Mouse (Mus musculus) liver, postnatal 0 days (tissue): ENCODE results near the gene Cwc25. TPM values are rescaled to one million over a fixed set of nuclear protein-coding genes. Genes with fewer than 3 reads are reported as not detected.

Experiments used
- ATAC-seq: fragments of 200-750 bp; cut with Nextera tagmentation; 2 replicates; pipeline ENCODE4 v1.8.0; 2017; ENCODE audit warnings: mild to moderate bottlenecking, moderate library complexity
- DNase-seq: peaks from one replicate; pipeline ENCODE4 v3.0.0-alpha.2; 2016
- H3K27ac ChIP-seq: fragments of 300-500 bp; sonication (generic); 2 replicates; pipeline ENCODE4 v1.5.1; 2014; ENCODE audit warnings: antibody characterized with exemption, moderate library complexity, mild to moderate bottlenecking, low read depth
- H3K27me3 ChIP-seq: fragments of 300-500 bp; sonication (generic); 2 replicates; pipeline ENCODE4 v1.6.1; 2014; ENCODE audit warnings: low read length, control low read depth, mixed read lengths; ENCODE audit not compliant: insufficient read depth
- H3K36me3 ChIP-seq: fragments of 300-500 bp; sonication (generic); replicated peaks from 2 replicates; pipeline ENCODE4 v1.6.1; 2014; ENCODE audit warnings: mild to moderate bottlenecking, control low read depth, low read length, moderate library complexity, mixed read lengths; ENCODE audit not compliant: insufficient read depth
- H3K4me1 ChIP-seq: fragments of 300-500 bp; sonication (generic); 2 replicates; pipeline ENCODE4 v1.6.1; 2014; ENCODE audit warnings: antibody characterized with exemption, mild to moderate bottlenecking, control low read depth; ENCODE audit not compliant: insufficient read depth
- H3K4me2 ChIP-seq: fragments of 300-500 bp; sonication (generic); 2 replicates; pipeline ENCODE4 v1.6.1; 2014; ENCODE audit warnings: low read depth, mild to moderate bottlenecking, low read length, moderate library complexity, mixed read lengths
- H3K4me3 ChIP-seq: fragments of 300-500 bp; sonication (generic); 2 replicates; pipeline ENCODE4 v1.5.1; 2014; ENCODE audit warnings: low read depth, low read length
- H3K9ac ChIP-seq: fragments of 300-500 bp; sonication (generic); replicated peaks from 2 replicates; pipeline ENCODE4 v1.6.1; 2014; ENCODE audit warnings: mild to moderate bottlenecking, moderate library complexity
- H3K9me3 ChIP-seq: fragments of 300-500 bp; sonication (generic); 2 replicates; pipeline ENCODE4 v1.6.1; 2016; ENCODE audit warnings: mild to moderate bottlenecking, control low read depth, low read length, mixed read lengths
- CTCF ChIP-seq: sonication (generic); IDR thresholded peaks from 2 replicates; pipeline ENCODE4 v1.5.1; 2016; ENCODE audit warnings: antibody characterized with exemption, low read depth
- EP300 ChIP-seq: IDR thresholded peaks from 2 replicates; pipeline ENCODE4 v1.6.1; 2016; ENCODE audit warnings: antibody characterized with exemption, low read depth, mild to moderate bottlenecking
- WGBS: fragments of 180-500 bp; shearing (Covaris S2); extraction: QIAGEN DNeasy Blood & Tissue Kit; methylation state at CpG from one replicate; pipeline ENCODE4 v1.1.7; 2014; ENCODE audit not compliant: insufficient replicate concordance; 5-methylcytosine and 5-hydroxymethylcytosine counted together
- polyA plus RNA-seq: library from polyadenylated mRNA; unstranded; fragments of >200 nt; fragmentation: Nextera tagmentation; extraction: Ambion mirVana; gene quantifications from 2 replicates; pipeline ENCODE4 v1.2.1, GENCODE M21; 2015

Gene Cwc25
- polyA plus RNA-seq, 1 experiment from 2014 or later, result 5.8 TPM

GRCm38 (mm10) chr11:97778918-97779317 lies 12.6 kb upstream of the Cwc25 start:
- DNase-seq, result no peak
- 76% methylated on average over 1 of the region's 1 CpGs for WGBS
- Histone ChIP-seq H3K36me3 (peaks cover 43% of the 10 kb centered on the region), H3K4me2 (no peak overlapping the region), H3K9ac (no peak overlapping the region), H3K9me3 (no peaks in the 10 kb centered on the region), H3K4me1 (peaks cover 10% of the 10 kb centered on the region), H3K4me3 (no peak overlapping the region), H3K27me3 (no peaks in the 10 kb centered on the region), H3K27ac (no peak overlapping the region)
- no peak for ATAC-seq
- TF ChIP-seq CTCF, result no peak
- TF ChIP-seq EP300, result no peak

- ATAC-seq (no peak; the same call in 1 of the 2 replicates), DNase-seq (peak; percentile 40)
- H3K36me3 ChIP-seq, result peaks cover 43% of the 10 kb centered on the region
- no peak overlapping the region for H3K27ac ChIP-seq
- H3K9me3 ChIP-seq, result no peaks in the 10 kb centered on the region
- no peak overlapping the region for H3K9ac ChIP-seq
- no peaks in the 10 kb centered on the region for H3K27me3 ChIP-seq
- peak; percentile 53 for TF ChIP-seq CTCF
- TF ChIP-seq EP300, result no peak
- H3K4me2 ChIP-seq, result no peak overlapping the region
- no peak overlapping the region for H3K4me3 ChIP-seq
- WGBS, result 49% methylated on average over 2 of the region's 2 CpGs
- peaks cover 10% of the 10 kb centered on the region for H3K4me1 ChIP-seq
Observed at GRCm38 (mm10) chr11:97777129-97777529, 10.8 kb upstream of the Cwc25 start.

DNA sequence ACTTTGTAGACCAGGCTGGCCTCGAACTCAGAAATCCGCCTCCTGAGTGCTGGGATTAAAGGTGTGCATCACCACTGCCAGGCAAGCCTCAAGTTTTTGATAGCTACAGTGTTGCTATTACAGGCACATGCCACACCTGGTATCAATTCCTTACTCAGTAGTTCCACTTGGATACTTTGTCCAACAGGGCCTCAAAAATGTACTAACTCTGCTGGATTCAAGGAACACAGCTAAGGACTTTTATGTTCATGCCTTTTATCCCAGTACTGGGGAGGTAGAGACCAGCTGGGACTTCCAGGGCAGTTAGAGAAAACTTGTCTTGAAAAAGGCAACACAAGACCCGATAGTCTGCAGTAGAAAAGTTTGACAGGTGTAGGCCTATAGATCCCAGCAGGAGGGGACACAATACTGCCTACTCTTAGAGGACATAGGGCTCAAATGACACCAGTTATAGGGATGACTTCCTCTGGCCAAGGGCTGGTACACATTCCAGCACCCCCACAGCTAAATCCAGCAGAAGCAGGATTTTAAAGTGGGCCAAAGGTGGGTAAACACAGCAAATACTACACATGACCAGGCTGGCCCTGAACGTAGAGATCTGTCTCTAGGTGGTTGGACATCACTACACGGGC lies 10.3 kb upstream of the Cwc25 start:
- ATAC-seq, result peak; percentile 61
- 75% methylated on average over 5 of the region's 5 CpGs for WGBS
- H3K4me3 ChIP-seq, result no peak overlapping the region
- no peak for TF ChIP-seq CTCF
- no peak for TF ChIP-seq EP300
- no peak overlapping the region for H3K4me2 ChIP-seq
- H3K4me1 ChIP-seq, result peaks cover 10% of the 10 kb centered on the region
- H3K9ac ChIP-seq, result no peak overlapping the region
- H3K27me3 ChIP-seq, result no peaks in the 10 kb centered on the region
- H3K27ac ChIP-seq, result peak overlapping the region; percentile 44
- peak; percentile 31 for DNase-seq
- H3K36me3 ChIP-seq, result peaks cover 43% of the 10 kb centered on the region
- H3K9me3 ChIP-seq, result no peaks in the 10 kb centered on the region

- Histone ChIP-seq H3K9ac (no peak within 1 kb of the TSS), H3K27ac (peak within 1 kb of the TSS; percentile 44), H3K36me3 (peaks cover 43% of the 10 kb centered on the region), H3K9me3 (no peaks in the 10 kb centered on the region), H3K4me2 (no peak within 1 kb of the TSS), H3K27me3 (no peaks in the 10 kb centered on the region), H3K4me1 (peaks cover 9% of the 10 kb centered on the region), H3K4me3 (no peak within 1 kb of the TSS)
- ATAC-seq, result no peak
- TF ChIP-seq CTCF (no peak), EP300 (no peak)
- no peak for DNase-seq
- 57% methylated on average over 17 of the region's 17 CpGs for WGBS
Observed at GRCm38 (mm10) chr11:97775808-97776496, 9.6 kb upstream of the Cwc25 start, which contains the start of gene 1700001P01Rik. TSS of gene 1700001P01Rik (minus strand) at chr11:97775918.

- 78% methylated on average over 13 of the region's 13 CpGs for WGBS
- no peak overlapping the region for H3K9ac ChIP-seq
- peaks cover 36% of the 10 kb centered on the region for H3K36me3 ChIP-seq
- peaks cover 4% of the 10 kb centered on the region for H3K4me1 ChIP-seq
- H3K27ac ChIP-seq, result no peak overlapping the region
- H3K4me3 ChIP-seq, result no peak overlapping the region
- ATAC-seq (no peak), DNase-seq (no peak)
- no peak overlapping the region for H3K4me2 ChIP-seq
- no peaks in the 10 kb centered on the region for H3K27me3 ChIP-seq
- TF ChIP-seq CTCF, result no peak
- no peak for TF ChIP-seq EP300
- no peaks in the 10 kb centered on the region for H3K9me3 ChIP-seq
Observed at GRCm38 (mm10) chr11:97775186-97775585, 8.8 kb upstream of the Cwc25 start.

GRCm38 (mm10) chr11:97771410-97771809 lies 5.1 kb upstream of the Cwc25 start:
- 72% methylated on average over 14 of the region's 14 CpGs for WGBS
- H3K27ac ChIP-seq, result no peak overlapping the region
- no peak overlapping the region for H3K4me3 ChIP-seq
- H3K9me3 ChIP-seq, result no peaks in the 10 kb centered on the region
- TF ChIP-seq EP300 (no peak), CTCF (no peak)
- DNase-seq (no peak), ATAC-seq (no peak)
- peaks cover 3% of the 10 kb centered on the region; the same call in 1 of the 2 replicates for H3K4me1 ChIP-seq
- H3K4me2 ChIP-seq, result no peak overlapping the region
- peaks cover 2% of the 10 kb centered on the region; the same call in 1 of the 2 replicates for H3K36me3 ChIP-seq
- no peaks in the 10 kb centered on the region for H3K27me3 ChIP-seq
- H3K9ac ChIP-seq, result no peak overlapping the region
